Mouse (Mus musculus): ENCODE measurements at regions not wholly inside any gene's neighbourhood (a gene's known extent, or its start where the extent isn't known, plus 50 kb on each side); places are given as distances from the start of the nearest gene placed in this dataset.

DNA sequence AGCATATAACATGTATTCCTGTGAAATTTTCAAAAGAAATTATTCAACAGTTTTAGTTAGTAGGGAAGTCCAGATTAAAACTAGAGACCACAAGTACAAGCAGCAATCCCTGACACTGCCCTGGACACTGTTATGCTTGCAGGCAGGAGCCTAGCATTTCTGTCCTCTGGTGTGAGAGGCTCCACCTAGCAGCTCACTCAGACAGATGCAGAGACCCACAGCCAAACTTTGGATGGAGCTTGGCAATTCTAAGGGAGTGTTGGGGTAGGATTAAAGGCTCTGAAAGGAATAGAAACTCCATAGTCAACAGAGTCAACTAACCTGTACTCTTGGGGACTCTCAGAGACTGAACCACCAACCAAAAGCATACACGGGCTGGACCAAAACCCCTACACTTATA is 509.8 kb downstream of the Flrt2 start:
- no peak for DNase-seq (ENCODE audit: low spot score in 2 of 2)

DNA sequence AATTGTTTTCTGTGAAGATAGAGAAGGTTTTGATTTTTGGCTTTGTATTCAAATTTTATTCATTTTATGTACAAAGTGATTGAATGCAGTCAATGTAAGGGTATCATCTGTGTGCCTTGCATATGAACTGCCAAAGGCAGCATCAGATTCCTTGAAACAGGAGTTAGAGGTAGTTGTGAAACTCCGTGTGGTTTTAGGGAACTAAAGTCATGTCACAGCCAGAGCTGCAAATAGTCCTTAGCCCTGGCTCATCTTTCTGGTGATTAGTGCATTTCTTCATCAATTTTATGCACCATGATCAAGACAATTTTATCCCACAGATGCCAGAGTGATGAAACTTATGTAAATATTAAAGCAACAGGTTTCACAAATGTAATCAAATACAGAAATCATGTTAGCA is 534.4 kb downstream of the Flrt2 start:
- no peak for DNase-seq (ENCODE audit: low spot score in 2 of 2)

DNA sequence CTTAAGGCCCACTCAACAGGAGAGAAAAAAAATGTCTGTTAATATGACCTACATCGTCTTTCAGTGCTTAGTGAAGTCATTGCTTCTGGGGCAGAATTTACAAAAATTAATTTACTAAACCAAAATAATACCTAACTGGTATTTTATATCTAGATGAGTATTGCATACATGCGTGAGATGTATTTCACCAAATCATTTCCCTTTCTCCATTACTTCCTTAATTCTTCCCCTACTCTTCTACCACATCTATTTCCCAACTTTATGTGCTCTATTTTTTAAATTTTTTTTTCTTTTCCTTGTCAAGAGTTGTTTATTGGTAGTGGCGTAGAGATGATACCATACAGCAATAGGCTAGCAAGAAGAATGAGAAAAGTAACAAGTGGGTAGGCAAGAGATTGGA is 536.7 kb downstream of the Flrt2 start:
- no peak for DNase-seq (ENCODE audit: low spot score in 2 of 2)

DNA sequence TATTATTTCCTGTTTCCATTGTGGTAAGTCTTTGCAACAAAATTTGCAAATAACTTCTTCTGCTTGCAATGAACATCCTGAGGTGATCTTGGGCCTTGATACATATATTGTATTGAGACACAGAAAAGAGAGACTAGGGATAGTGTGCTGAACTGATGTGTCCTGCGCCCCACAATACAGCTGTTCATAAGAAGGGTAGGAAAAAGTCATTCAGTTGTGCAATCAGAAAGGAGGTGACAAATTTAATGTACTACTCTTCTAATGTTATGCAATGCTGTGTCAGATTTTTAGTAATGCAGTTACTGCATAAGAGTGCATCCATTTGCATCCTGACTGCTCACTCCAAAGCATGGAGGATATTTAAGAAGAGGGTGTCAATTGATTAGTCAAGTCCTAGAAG is 543.5 kb downstream of the Flrt2 start:
- no peak for DNase-seq (ENCODE audit: low spot score in 2 of 2)

DNA sequence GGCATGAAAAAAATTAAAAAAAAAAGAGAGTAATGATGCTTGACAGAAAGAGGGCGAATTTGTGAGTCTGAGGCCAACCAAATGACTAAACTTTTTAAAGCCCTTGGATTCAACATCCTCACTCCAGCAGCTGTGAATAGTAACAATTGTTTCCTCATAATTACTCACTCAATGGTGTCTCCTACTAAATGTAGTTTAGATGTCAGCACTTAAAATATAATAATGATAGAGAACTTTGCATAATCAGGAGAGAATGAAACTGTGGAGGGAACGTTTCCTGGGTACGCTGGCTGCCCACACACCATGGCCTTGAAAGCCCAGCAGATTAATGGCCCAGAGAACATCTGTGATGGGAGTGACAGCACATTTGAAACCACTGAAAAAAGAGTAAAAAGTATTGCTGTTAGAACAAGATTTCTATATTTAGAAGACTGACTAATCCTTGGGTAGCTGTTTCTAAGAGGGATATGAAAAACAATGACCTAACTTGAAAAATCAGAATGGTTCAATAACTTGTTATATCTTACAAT is 544.0 kb downstream of the Flrt2 start:
- DNase-seq (ENCODE audit: low spot score in 2 of 2) = no peak

DNA sequence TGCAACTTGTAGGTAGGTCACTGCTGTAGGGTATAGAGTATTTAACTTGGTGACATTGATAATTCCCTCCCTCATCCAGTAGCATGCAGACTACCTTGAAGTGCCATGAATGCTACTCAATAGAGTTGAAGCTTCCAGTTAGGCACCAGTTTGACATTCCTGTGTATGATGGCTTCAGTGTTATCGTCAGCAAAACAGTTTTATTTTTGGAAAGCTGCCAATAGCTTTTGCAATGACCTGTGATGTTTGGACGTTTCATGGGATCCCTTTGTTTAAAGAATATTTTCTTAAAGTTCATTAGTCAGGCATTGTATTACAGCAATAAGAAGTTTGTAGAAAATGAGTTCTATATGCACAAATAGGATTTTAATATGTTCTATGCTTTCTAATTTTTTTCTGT is 547.6 kb downstream of the Flrt2 start:
- DNase-seq (ENCODE audit: low spot score in 2 of 2) = no peak

DNA sequence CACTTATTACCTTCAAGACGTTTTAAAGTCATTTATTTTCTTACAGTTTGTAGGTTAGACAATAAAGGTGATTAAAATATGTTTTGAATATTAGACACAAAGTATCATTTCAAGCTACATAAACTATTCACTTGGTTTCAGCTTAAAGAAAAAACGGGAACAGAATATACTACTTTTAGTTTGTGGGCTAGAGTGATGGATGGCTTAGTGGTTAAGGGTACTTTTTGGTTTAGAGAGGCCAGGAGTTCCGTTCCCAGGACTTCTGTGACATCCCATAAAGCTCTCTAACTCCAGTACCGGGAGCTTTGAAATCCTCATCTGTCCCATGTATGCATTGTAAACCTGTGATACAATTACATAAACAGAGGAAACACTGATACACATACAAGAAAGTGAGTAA is 570.0 kb downstream of the Flrt2 start:
- DNase-seq (ENCODE audit: low spot score in 2 of 2) = no peak

DNA sequence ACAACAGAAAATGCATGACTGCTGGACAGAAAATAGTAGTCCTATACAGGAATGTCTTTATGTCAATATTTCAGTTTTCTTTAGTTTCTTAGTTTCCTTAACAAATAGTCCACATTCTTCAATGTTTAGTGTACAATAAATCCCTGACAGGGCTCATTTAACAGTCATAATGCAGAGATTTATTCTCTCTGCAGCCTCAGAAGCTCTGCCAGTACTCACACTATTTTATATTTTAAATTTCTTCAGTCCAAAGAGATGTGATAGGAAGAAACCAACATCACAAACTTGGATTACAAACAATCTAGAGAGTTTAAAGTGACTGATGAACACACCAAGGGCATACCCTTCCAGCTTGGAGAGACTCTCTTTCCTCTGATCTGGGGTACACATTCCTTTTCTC is 583.9 kb downstream of the Flrt2 start:
- no peak for DNase-seq (ENCODE audit: low spot score in 2 of 2)

DNA sequence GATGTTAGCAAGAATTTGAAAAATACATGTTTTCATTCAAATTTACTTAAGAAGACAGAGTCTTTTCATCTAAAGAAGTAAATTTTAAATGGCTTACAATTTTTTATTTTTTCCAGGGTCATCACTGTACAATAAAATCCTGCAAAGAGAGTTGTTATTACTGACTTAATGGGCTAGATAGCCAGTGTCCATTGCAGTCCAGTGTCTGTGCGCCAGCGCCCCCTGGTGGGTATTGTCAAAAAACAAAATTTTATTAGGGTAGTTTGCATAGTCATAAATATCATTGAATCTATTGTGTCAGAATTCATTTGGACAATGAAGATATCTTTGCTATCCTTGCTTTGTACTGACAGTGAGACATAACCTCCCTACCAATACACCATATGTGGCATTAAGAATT is 619.1 kb downstream of the Flrt2 start:
- DNase-seq (ENCODE audit: low spot score in 2 of 2) = peak in 1 of 2 experiments; percentile 9

DNA sequence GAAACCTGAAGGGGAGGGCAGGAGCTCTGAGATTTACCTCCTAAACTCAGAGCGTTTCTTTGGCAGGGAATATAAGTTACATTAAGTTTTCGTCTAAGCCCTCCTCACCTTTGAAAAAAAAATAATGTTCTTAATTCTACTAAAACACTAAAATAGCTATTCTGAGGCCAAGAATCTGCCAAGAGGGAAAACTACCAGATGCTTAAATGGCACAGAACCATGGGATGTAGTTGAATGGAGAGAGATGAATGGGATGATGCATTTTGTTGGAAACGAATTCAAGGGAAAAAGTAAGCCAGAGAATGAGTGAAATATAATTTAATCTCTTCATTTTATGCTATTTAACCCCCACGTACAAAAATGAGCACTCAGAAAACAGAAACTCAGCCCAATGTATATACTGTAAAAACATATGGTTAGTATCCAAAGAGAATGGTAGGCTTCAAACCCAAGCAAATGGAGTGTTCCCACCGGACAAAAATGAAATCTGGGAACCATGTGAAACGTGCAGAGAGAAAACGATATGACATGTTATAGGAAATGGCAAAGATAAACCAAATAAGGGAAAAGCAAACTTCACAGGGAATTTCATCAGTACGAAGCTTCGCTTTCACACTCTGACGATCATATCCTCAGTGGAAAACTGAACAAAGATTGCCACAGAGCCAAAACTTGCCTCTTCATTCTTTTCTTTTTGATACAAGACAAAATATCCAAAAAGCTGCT is 631.2 kb downstream of the Flrt2 start:
- DNase-seq (ENCODE audit: low spot score in 2 of 2) = no peak

DNA sequence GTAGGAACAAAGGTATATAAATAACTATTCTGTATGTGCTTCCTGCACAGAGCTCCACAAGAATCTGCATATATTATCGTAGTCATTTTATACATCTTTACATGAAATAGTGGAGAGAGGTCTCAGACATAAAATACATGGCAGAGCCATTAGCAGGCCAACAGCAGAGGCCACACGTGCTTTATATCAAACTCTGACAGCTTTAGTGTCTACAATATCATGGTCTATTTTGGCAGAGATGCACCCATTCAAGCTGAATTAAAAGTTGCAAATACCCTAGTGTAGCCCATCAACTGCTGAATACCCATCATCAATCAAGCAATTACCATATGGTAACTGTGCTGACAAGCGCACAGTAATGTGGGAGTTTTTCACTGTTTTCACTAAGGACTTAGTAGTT is 659.1 kb downstream of the Flrt2 start:
- DNase-seq (ENCODE audit: low spot score in 2 of 2) = no peak

DNA sequence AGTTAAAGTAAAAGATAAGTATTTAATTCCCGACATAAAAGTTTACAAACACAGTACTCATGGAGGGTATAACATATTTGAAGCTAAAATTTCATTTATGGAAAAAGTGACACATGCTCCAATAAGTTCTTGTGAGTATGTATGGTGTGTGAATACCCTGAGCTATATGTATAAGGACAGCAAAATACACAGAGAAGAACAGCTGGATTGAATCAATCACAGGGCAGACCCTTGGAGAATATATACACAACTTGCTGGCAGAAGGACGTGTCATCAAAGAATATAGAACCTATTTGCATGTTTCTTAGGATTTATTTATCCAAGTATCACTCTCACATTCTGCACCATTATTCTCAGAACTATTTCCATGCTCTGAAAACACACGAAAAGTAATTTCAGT is 686.9 kb downstream of the Flrt2 start:
- DNase-seq (ENCODE audit: low spot score in 2 of 2) = no peak

DNA sequence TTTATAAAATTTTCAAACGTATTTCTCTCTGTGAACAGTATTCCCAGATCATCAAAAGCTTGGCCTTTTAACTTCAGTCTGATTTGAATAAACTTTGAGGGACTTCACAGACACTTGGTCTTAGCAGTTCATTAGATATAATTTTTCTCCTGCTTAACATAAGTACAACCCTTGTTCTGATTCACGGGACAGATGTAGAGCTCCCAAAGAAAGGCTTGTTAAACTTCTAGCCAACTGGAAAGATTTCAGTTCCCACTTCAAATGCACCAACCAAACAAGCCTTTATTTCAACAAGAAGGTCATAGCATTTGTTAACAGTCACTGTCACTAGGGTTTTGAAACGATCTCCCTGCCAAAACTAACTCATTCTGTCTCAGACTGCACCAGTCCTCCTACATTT is 727.1 kb downstream of the Flrt2 start:
- DNase-seq (ENCODE audit: low spot score in 2 of 2) = no peak

DNA sequence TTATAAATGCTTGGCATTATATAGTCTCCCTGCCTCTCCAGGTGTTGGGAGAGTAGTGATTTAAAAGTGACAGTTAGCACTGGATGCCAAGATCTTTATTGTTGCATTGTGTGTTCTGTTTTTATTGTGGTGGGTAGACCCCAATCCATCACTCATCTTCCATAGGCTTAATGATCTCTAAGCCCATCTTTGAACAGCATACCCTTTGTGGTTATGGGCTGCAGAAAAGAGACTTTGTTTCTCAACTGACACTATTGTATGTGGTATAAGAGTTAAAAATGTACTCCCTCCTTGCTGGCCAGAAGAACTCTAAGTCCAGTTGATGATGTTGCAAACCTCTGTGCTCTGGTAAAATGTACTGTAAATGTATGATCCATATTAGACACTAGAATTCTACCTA is 727.5 kb downstream of the Flrt2 start:
- DNase-seq (ENCODE audit: low spot score in 2 of 2) = no peak

DNA sequence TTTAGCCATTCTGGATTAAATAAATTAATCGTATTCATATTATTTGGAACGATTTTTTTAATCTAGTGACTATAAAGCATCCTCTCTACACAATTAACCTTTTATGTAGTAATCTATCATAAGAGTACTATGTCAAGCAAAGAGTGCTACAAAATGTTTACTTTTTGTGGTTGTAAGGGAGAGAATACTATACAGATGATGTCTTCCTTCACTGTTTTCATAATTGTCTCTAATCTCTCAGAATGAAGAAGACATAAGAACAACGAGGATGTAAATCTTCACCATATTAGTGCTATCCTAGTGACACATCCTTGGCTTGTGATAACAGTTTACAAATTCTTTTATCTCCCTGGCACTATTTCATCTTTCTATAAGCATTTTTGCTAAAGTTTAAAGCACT is 735.6 kb downstream of the Flrt2 start:
- DNase-seq (ENCODE audit: low spot score in 2 of 2) = no peak

DNA sequence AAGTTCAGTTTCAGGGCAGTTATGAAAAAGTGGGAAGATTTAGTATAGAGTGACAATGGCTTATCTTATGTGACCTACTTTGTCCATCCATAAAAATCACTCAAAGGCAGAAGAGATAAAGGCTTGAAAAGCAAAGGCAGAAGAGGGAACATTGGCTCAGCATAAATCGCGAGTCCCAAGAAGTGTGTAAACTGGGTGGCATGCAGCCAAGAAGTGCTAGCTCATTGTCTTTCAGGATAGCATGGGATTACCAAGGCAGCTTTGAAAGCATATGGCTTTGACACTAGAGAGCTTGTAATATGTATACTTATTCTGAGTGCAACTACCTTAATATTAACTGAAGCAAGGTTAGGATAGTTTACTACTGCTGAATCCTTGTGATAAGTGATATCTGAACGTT is 750.5 kb downstream of the Flrt2 start:
- no peak for DNase-seq (ENCODE audit: low spot score in 2 of 2)

DNA sequence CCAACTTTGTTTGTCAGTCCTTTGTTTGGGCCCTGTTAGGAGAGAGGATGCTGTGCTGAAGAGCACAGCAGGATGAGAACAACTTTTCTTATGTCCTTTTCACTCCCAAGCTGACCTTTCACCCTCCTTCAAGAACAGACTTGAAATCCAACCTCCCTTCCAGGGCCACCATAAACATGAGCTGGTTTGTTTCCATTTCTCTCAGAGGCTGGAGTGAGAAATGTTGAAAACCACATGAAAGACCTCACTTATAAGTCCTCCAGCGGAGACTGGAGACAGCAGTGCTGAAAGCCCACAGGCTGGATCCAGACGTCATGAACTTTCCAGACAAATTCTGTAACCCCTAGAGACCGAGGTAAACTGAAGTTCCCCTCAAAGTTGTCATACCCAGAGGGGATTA is 761.3 kb downstream of the Flrt2 start:
- DNase-seq (ENCODE audit: low spot score in 2 of 2) = no peak

DNA sequence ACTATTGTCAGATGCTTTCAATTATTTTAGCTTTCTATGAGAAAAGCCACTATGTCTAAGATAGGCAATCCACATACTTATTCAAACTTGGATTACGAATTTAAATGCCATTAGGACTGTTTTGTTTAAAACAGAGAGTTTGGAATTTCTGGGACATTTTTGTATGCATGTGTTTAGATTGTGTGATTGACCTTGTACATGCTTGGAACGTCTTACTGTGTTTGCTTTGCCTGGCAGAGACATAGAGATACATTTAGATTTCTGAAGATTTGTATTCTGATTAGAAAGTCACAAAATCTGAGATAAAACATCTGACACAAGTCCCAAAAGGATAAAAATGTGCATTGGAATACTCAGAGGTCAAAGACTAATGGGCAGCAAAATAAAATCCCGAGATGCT is 784.3 kb downstream of the Flrt2 start:
- no peak for DNase-seq (ENCODE audit: low spot score in 2 of 2)

DNA sequence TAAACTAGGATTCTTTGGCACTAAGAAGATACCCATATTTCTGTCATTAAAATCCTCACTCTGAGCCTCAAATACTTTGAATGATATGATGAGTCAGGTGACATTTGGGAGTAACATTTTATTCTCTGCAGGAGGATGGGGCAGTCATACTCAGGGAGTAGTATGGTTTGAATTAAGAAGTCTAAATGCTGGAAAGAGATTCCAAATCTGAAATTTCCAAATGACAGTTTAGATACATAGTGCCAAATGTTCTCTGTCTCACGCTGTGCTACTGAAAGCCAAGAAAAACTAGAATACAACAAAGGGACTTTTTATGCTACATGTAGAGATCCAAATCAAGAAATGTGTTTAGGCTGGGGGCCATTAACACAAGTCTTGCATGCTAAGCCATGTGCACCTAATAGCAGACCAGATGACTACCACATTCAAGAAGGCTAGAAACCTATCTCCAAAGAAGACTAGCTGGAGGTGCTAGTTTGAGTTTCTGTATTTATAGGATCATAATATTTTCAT is 796.5 kb downstream of the Flrt2 start:
- DNase-seq (ENCODE audit: low spot score in 2 of 2) = no peak

DNA sequence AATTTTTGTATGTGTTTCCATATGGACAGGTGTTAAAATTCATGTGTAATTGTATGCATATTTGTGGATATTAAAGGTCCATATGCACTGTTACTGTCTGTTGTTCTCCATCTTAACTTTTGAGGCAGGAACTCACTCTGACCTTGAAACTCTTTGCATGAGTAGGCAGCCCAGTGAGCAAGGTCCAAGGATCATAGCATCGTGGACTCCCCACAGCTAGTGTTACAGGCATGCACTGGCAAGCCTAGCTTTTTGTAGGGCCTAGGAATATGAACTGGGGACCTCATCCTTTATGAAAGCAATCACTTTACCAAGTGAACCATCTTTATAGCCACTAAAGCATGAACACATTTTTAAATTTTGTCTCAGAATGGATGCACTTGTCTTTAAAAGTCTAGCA is 817.6 kb downstream of the Flrt2 start:
- no peak for DNase-seq (ENCODE audit: low spot score in 2 of 2)

DNA sequence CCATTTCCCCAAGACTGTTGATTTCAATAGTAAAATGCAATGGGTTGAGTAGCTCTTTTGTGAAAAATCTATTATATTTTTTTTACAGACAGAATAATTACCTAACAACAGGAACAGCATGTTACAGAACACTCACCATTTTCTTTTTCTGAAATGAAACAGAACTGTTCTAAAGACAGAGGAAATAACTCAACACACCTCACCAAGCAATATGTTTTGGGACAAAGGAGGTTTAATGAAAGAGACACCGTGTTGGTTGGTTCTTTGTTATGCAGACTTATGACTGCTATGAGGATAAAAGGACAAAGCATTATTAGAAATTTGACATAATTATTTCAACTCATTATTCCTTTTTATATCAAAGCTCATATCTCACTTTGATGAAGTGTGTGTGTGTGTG is 866.8 kb downstream of the Flrt2 start:
- DNase-seq (ENCODE audit: low spot score in 2 of 2) = no peak

DNA sequence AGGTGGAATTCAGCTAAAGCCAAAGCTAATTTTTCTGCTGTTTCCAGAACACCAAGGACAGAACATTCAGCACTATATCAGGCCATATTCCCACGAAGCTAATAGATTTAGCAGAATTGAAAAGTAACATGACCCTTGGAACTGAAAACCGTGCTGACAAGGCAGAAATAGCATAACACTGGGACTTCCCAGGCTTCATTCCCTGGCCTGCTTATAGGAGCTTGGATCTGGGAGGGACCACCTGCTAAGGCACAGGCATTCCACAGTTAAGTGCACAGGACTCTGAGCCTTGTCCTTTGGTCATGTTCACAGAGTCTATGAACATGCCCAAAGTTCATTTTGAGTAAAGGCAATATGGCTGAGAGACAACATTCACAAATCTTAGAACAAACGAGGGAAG is 902.8 kb downstream of the Flrt2 start:
- no peak for DNase-seq (ENCODE audit: low spot score in 2 of 2)

DNA sequence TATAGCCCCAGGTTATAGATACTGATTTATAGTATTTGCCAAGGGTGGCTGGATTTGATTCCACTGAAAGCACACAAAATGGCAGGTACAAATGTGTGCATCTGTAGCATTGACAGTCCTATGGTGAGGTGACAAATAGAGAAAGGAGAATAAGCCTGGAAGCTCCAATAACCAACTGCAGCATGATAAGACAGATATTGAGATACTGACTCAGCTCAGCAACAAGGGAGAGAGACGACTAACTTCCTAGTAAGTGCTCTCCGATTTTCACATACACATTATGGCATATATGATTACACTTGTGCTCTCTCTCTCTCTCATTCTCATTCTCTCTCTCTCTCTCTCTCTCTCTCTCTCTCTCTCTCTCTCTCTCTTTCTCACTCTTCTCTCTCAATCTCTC is 923.1 kb downstream of the Flrt2 start:
- no peak for DNase-seq (ENCODE audit: low spot score in 2 of 2)

DNA sequence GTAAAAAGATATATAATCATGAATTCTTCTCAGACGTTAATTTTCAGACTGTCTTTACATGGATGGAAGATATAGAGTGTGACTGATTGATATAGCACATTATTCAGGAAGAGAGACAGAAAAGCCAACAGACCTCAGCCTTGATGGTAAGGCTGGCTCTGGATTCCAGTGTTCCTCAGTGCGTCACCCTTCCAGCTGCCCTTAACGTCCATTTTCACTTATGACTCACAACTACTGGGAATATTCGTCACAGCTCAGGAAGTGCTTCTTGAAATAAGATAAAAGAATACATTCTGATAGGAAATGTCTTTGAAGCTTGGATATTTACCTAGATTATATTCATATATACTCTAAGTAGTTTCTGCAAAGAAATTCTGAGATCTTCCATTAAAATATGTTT is 923.8 kb downstream of the Flrt2 start:
- no peak for DNase-seq (ENCODE audit: low spot score in 2 of 2)

Measured in left cerebral cortex, adult 9 months (tissue).